Mouse (Mus musculus): Measurements from ENCODE around the gene AU022252. TPM values are rescaled to one million over a fixed set of nuclear protein-coding genes. Genes with fewer than 3 reads are reported as not detected.

Gene AU022252
- polyA plus RNA-seq, 1 experiment from 2014 or later, result 32.0 TPM

GRCm38 (mm10) chr4:119181456-119181855, 51.1 kb downstream of the AU022252 start:
- Histone ChIP-seq H3K4me1 (no peaks in the 10 kb centered on the region), H3K27ac (replicated peaks) (no peak overlapping the region), H3K36me3 (no peaks in the 10 kb centered on the region), H3K4me2 (replicated peaks) (no peak overlapping the region), H3K4me3 (replicated peaks) (no peak overlapping the region), H3K9ac (no peak overlapping the region), H3K9me3 (replicated peaks) (no peaks in the 10 kb centered on the region), H3K27me3 (no peaks in the 10 kb centered on the region)
- 74% methylated on average over 9 of the region's 9 CpGs for WGBS
- ATAC-seq (ENCODE audit: insufficient number of reproducible peaks, low FRiP score, low TSS enrichment, low read depth), result no peak

DNA sequence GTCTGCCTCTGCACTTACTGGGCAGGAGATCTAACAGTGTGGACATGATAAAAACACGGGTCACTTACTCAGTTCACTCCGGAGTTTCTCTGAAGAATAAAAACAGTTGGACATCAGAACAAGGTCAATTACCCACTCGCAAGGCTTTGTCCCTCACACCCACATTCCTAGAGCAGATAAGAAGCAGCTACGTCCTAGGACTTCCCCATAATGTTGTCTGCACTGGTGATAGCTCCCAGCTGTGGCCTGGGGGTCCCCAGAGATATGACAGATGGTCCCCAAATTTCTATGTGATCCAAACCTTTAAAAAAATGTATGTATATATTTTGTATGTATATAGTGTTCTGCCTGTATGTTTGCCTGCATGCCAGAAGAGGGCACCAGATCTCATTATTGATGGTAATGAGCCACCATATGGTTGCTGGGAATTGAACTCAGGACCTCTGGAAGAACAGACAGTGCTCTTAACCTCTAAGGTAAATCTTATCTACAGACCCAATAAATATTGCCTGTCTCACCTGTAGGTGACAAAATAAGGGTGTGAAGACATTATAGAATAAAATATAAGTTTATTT, 52.3 kb downstream of the AU022252 start:
- no peaks in the 10 kb centered on the region for H3K4me1 ChIP-seq
- H3K27me3 ChIP-seq, result no peaks in the 10 kb centered on the region
- H3K4me2 ChIP-seq (replicated peaks), result no peak overlapping the region
- ATAC-seq (ENCODE audit: insufficient number of reproducible peaks, low FRiP score, low TSS enrichment, low read depth), result no peak
- no peaks in the 10 kb centered on the region for H3K9me3 ChIP-seq (replicated peaks)
- no peak overlapping the region for H3K4me3 ChIP-seq (replicated peaks)
- H3K9ac ChIP-seq, result no peak overlapping the region
- H3K36me3 ChIP-seq, result no peaks in the 10 kb centered on the region
- WGBS, result 51% methylated on average over 4 of the region's 4 CpGs
- H3K27ac ChIP-seq (replicated peaks), result no peak overlapping the region

DNA sequence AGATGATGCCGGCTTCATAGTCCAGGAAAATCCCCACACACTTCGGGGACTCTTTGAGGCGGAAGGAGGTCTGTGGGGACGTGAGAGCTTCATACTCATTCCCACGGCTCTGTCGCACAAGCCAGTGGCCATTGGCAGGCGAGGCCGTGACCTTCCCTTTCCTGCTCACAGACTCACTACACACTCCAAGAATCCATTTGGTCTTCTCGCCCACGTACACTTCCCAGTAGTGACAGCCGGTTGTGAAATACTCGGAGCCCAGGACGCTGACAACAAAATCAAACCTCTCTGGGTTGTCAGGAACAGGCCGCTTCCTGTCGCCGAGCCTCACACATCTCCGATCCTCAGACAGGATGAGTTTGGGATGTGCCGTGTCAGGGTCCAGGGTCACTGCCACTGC, 54.2 kb downstream of the AU022252 start:
- Histone ChIP-seq H3K4me3 (replicated peaks) (no peak overlapping the region), H3K4me2 (replicated peaks) (no peak overlapping the region), H3K9me3 (replicated peaks) (no peaks in the 10 kb centered on the region), H3K27ac (replicated peaks) (no peak overlapping the region), H3K4me1 (0 out of 2 replicates have a peak, but pooled peaks cover under 1% of the 10 kb centered on the region), H3K9ac (no peak overlapping the region), H3K36me3 (no peaks in the 10 kb centered on the region), H3K27me3 (no peaks in the 10 kb centered on the region)
- no peak for ATAC-seq (ENCODE audit: insufficient number of reproducible peaks, low FRiP score, low TSS enrichment, low read depth)
- 67% methylated on average over 18 of the region's 18 CpGs for WGBS

GRCm38 (mm10) chr4:119177702-119178101, 54.8 kb downstream of the AU022252 start:
- WGBS, result 70% methylated on average over 5 of the region's 5 CpGs
- Histone ChIP-seq H3K36me3 (no peaks in the 10 kb centered on the region), H3K27ac (replicated peaks) (no peak overlapping the region), H3K4me3 (replicated peaks) (no peak overlapping the region), H3K27me3 (no peaks in the 10 kb centered on the region), H3K4me2 (replicated peaks) (no peak overlapping the region), H3K4me1 (peaks cover 6% of the 10 kb centered on the region), H3K9me3 (replicated peaks) (no peaks in the 10 kb centered on the region), H3K9ac (no peak overlapping the region)
- ATAC-seq (ENCODE audit: insufficient number of reproducible peaks, low FRiP score, low TSS enrichment, low read depth), result no peak

DNA sequence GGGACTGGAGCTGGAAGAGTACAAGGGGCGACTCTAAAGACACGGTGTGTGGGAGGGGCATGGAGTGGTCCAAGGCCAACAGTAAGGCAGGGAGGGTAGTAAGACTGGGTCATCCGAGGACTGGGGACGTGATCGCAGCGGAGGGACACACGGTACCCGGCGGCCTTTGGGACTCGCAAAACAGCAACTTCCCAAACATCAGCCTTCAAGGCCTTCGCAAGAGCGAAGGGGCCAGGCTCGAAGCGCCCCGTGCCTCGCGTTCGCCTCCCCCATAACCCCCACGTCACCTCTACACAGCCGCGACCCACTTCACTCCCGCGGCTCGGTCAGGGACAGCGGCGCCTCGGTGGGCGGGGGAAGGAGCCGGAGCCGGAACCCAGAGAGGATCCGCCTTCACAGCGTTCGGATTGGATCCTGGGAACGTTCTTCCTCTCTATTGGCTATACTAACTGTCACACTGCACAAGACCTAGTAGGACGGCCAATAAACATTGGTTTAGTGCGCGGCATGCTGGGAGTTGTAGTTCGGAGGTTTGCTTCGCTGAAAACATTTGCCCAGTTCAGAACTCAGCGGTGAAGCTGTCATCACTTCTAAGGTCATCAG, 58.6 kb downstream of the AU022252 start, which contains the start of gene Zfp691:
Gene Zfp691, minus strand, starts transcription at position 345 of the 603 bp plus-strand sequence.
- Histone ChIP-seq H3K4me2 (replicated peaks) (peak within 1 kb of the TSS; percentile 60), H3K4me1 (peaks cover 17% of the 10 kb centered on the region), H3K36me3 (peaks cover 18% of the 10 kb centered on the region), H3K9ac (peak within 1 kb of the TSS; percentile 59), H3K4me3 (replicated peaks) (peak within 1 kb of the TSS; percentile 75), H3K9me3 (replicated peaks) (no peaks in the 10 kb centered on the region), H3K27ac (replicated peaks) (0 out of 2 replicates have a peak within 1 kb of the TSS, but pooled peaks have one; percentile 61), H3K27me3 (no peaks in the 10 kb centered on the region)
- under 1% methylated on average over 40 of the region's 40 CpGs for WGBS
- peak; percentile 99 for ATAC-seq (ENCODE audit: insufficient number of reproducible peaks, low FRiP score, low TSS enrichment, low read depth)

GRCm38 (mm10) chr4:119172919-119173650, 59.4 kb downstream of the AU022252 start:
- 34% methylated on average over 18 of the region's 18 CpGs for WGBS
- no peak for ATAC-seq (ENCODE audit: insufficient number of reproducible peaks, low FRiP score, low TSS enrichment, low read depth)
- H3K4me2 ChIP-seq (replicated peaks), result peak overlapping the region; percentile 60
- H3K9me3 ChIP-seq (replicated peaks), result no peaks in the 10 kb centered on the region
- H3K9ac ChIP-seq, result peak overlapping the region; percentile 59
- peak overlapping the region; percentile 75 for H3K4me3 ChIP-seq (replicated peaks)
- peaks cover 27% of the 10 kb centered on the region for H3K36me3 ChIP-seq
- peaks cover 17% of the 10 kb centered on the region for H3K4me1 ChIP-seq
- H3K27me3 ChIP-seq, result no peaks in the 10 kb centered on the region
- H3K27ac ChIP-seq (replicated peaks), result no peak overlapping the region

DNA sequence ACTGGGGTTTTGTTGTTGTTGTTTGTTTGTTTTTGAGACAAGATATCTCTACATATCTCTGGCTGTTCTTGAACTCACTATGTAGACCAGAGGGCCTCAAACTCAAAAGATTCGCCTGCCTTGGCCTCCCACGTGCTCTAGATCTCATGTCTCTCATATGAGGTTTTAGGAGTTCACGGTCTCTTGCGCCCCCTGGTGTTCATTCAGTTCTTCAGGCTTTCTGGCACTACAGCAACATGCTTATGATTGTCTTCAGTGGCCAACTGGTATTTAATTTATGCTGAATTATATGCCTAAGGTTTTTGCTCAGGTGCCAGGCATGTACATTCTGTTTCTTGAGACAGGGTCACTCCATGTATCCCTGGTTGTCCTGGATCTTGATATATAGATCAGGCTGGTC, 64.8 kb downstream of the AU022252 start:
- Histone ChIP-seq H3K36me3 (peaks cover 27% of the 10 kb centered on the region), H3K4me1 (peaks cover 10% of the 10 kb centered on the region), H3K27me3 (no peaks in the 10 kb centered on the region), H3K9me3 (replicated peaks) (no peaks in the 10 kb centered on the region), H3K4me2 (replicated peaks) (no peak overlapping the region), H3K27ac (replicated peaks) (no peak overlapping the region), H3K4me3 (replicated peaks) (no peak overlapping the region), H3K9ac (no peak overlapping the region)
- no peak for ATAC-seq (ENCODE audit: insufficient number of reproducible peaks, low FRiP score, low TSS enrichment, low read depth)
- 5% methylated on average over 4 of the region's 4 CpGs for WGBS

DNA sequence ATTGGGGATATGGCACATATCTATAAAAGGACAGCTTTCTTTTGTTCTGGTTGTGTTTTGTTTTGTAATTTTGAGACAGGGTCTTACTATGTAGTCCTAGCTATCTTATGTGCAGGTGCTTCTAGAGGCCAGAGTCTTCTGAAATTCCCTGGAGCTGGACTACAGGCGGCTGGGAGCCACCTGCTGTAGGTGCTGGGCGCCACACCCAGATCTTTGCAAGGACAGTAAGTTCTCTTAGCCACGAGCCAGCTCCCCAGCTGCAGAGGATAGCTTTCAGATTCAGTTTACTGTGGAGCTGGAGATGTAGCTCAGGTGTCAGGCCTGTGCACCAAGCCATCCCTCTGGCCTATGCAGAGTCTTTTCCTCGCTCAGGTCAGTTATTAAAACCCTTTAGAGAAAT, 65.4 kb downstream of the AU022252 start:
- no peaks in the 10 kb centered on the region for H3K27me3 ChIP-seq
- H3K4me3 ChIP-seq (replicated peaks), result no peak overlapping the region
- H3K4me1 ChIP-seq, result peaks cover 4% of the 10 kb centered on the region; the same call in 1 of the 2 replicates
- ATAC-seq (ENCODE audit: insufficient number of reproducible peaks, low FRiP score, low TSS enrichment, low read depth), result no peak
- 71% methylated on average over 4 of the region's 4 CpGs for WGBS
- no peaks in the 10 kb centered on the region for H3K9me3 ChIP-seq (replicated peaks)
- H3K4me2 ChIP-seq (replicated peaks), result no peak overlapping the region
- peaks cover 27% of the 10 kb centered on the region for H3K36me3 ChIP-seq
- no peak overlapping the region for H3K9ac ChIP-seq
- no peak overlapping the region for H3K27ac ChIP-seq (replicated peaks)

DNA sequence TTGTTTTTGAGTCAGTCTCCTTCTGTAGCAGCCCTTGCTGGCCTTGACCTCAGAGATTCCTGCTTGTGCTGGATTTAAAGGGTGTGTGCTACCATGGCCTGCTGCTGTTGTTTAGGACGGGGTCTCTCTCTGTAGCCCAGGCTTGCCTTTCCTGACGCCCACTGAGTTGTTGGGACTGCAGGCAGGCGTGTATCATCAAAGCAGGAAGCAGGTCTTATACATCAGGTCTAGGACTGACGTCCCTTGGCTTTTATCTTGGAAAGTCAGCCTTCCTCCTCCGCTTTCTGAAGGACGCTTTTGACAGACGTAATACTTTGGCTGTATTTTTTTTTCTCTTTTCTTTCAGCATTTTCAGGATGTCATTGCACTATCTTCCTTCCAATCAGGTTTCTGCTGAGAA, 66.6 kb downstream of the AU022252 start:
- 66% methylated on average over 7 of the region's 7 CpGs for WGBS
- ATAC-seq (ENCODE audit: insufficient number of reproducible peaks, low FRiP score, low TSS enrichment, low read depth), result no peak
- Histone ChIP-seq H3K36me3 (peaks cover 27% of the 10 kb centered on the region), H3K9ac (no peak overlapping the region), H3K4me2 (replicated peaks) (no peak overlapping the region), H3K27ac (replicated peaks) (no peak overlapping the region), H3K9me3 (replicated peaks) (no peaks in the 10 kb centered on the region), H3K27me3 (no peaks in the 10 kb centered on the region), H3K4me1 (no peaks in the 10 kb centered on the region), H3K4me3 (replicated peaks) (no peak overlapping the region)

GRCm38 (mm10) chr4:119162990-119163389, 69.5 kb downstream of the AU022252 start:
- Histone ChIP-seq H3K27me3 (no peaks in the 10 kb centered on the region), H3K4me2 (replicated peaks) (no peak overlapping the region), H3K9me3 (replicated peaks) (no peaks in the 10 kb centered on the region), H3K36me3 (no peaks in the 10 kb centered on the region), H3K27ac (replicated peaks) (no peak overlapping the region), H3K4me3 (replicated peaks) (no peak overlapping the region), H3K9ac (no peak overlapping the region), H3K4me1 (no peaks in the 10 kb centered on the region)
- WGBS, result 79% methylated on average over 4 of the region's 4 CpGs
- ATAC-seq (ENCODE audit: insufficient number of reproducible peaks, low FRiP score, low TSS enrichment, low read depth), result no peak

- H3K9ac ChIP-seq, result no peak overlapping the region
- WGBS, result 69% methylated on average over 3 of the region's 3 CpGs
- H3K27ac ChIP-seq (replicated peaks), result no peak overlapping the region
- H3K27me3 ChIP-seq, result no peaks in the 10 kb centered on the region
- no peak overlapping the region for H3K4me2 ChIP-seq (replicated peaks)
- no peaks in the 10 kb centered on the region for H3K9me3 ChIP-seq (replicated peaks)
- no peaks in the 10 kb centered on the region for H3K36me3 ChIP-seq
- ATAC-seq (ENCODE audit: insufficient number of reproducible peaks, low FRiP score, low TSS enrichment, low read depth), result no peak
- H3K4me3 ChIP-seq (replicated peaks), result no peak overlapping the region
- no peaks in the 10 kb centered on the region for H3K4me1 ChIP-seq
These were observed 71.2 kb downstream of the AU022252 start for GRCm38 (mm10) chr4:119161358-119161757.
